Mouse (Mus musculus) MEL (cell line): ENCODE results near the gene Cdh13. TPM values are rescaled to one million over a fixed set of nuclear protein-coding genes. Genes with fewer than 3 reads are reported as not detected.

Experiments used
- DNase-seq: peaks from one replicate; pipeline ENCODE4 v3.0.0; 2011; ENCODE audit warnings: low read depth, low spot score
- H3K27ac ChIP-seq: 2 replicates; pipeline ENCODE4 v1.5.1; 2012; ENCODE audit warnings: low read depth, mild to moderate bottlenecking, control low read depth, low read length, moderate library complexity; ENCODE audit not compliant: control insufficient read depth
- H3K27me3 ChIP-seq, 2 experiments: fragments of 150-350 bp in 1 of 2; sonication (generic) in 1 of 2; 2 replicates each; pipeline ENCODE4 v1.6.1; 2012; ENCODE audit warnings: low read length in 2 of 2, mild to moderate bottlenecking in 2 of 2, improper control_type of control experiment in 1 of 2, moderate library complexity in 1 of 2; ENCODE audit not compliant: insufficient read depth in 2 of 2, control insufficient read depth in 1 of 2
- H3K36me3 ChIP-seq, 2 experiments: 2 replicates each; pipeline ENCODE4 v1.6.1; 2012 to 2014; ENCODE audit warnings: low read length in 2 of 2, improper control_type of control experiment in 1 of 2, inconsistent platforms in 1 of 2, mild to moderate bottlenecking in 1 of 2; ENCODE audit not compliant: insufficient read depth in 2 of 2, control insufficient read depth in 1 of 2
- H3K4me1 ChIP-seq, 2 experiments: fragments of 150-350 bp in 1 of 2; sonication (generic) in 1 of 2; 2 replicates each; pipeline ENCODE4 v1.6.1; 2012; ENCODE audit warnings: low read length in 2 of 2, improper control_type of control experiment in 1 of 2, mild to moderate bottlenecking in 1 of 2; ENCODE audit not compliant: insufficient read depth in 2 of 2, control insufficient read depth in 1 of 2
- H3K4me3 ChIP-seq, 2 experiments: fragments of 150-350 bp in 1 of 2; sonication (generic) in 1 of 2; 2 replicates each; pipeline ENCODE4 v1.5.1; 2012; ENCODE audit warnings: low read depth in 2 of 2, low read length in 2 of 2, mild to moderate bottlenecking in 2 of 2, moderate library complexity in 2 of 2, control low read depth in 1 of 2, improper control_type of control experiment in 1 of 2; ENCODE audit not compliant: control insufficient read depth in 1 of 2, insufficient read depth in 1 of 2
- H3K79me2 ChIP-seq: 2 replicates; pipeline ENCODE4 v1.6.1; 2012; ENCODE audit warnings: mild to moderate bottlenecking, low read length, moderate library complexity; ENCODE audit not compliant: control insufficient read depth, poor library complexity, insufficient read depth
- H3K9ac ChIP-seq: 2 replicates; pipeline ENCODE4 v1.6.1; 2012; ENCODE audit warnings: low read depth, mild to moderate bottlenecking, control low read depth, low read length, moderate library complexity; ENCODE audit not compliant: control insufficient read depth, poor library complexity, severe bottlenecking
- H3K9me3 ChIP-seq: fragments of 150-350 bp; sonication (generic); replicated peaks from 2 replicates; pipeline ENCODE4 v1.6.1; 2012; ENCODE audit warnings: mild to moderate bottlenecking, low read length, improper control_type of control experiment, moderate library complexity; ENCODE audit not compliant: insufficient read depth
- BHLHE40 ChIP-seq: IDR thresholded peaks from 2 replicates; pipeline ENCODE4 v1.6.1; 2012; ENCODE audit warnings: low read depth, mild to moderate bottlenecking, inconsistent platforms, low read length, improper control_type of control experiment, borderline replicate concordance
- E2F4 ChIP-seq: IDR thresholded peaks from 2 replicates; pipeline ENCODE4 v1.6.1; 2011; ENCODE audit warnings: low read depth, low read length, improper control_type of control experiment, borderline replicate concordance
- ELF1 ChIP-seq: IDR thresholded peaks from 2 replicates; pipeline ENCODE4 v1.6.1; 2014; ENCODE audit warnings: low read depth, mild to moderate bottlenecking, inconsistent platforms, low read length, improper control_type of control experiment, moderate library complexity
- EP300 ChIP-seq, 2 experiments: IDR thresholded peaks; 2 replicates each; pipeline ENCODE4 v1.6.1; 2011; ENCODE audit warnings: improper control_type of control experiment in 2 of 2, low read length in 2 of 2, low read depth in 1 of 2, mild to moderate bottlenecking in 1 of 2
- ETS1 ChIP-seq: IDR thresholded peaks from 2 replicates; pipeline ENCODE4 v1.6.1; 2012; ENCODE audit warnings: low read depth, mild to moderate bottlenecking, inconsistent platforms, low read length, improper control_type of control experiment, moderate library complexity
- GATA1 ChIP-seq: IDR thresholded peaks from 2 replicates; pipeline ENCODE4 v1.6.1; 2011; ENCODE audit warnings: low read depth, low read length, improper control_type of control experiment
- HCFC1 ChIP-seq: IDR thresholded peaks from 2 replicates; pipeline ENCODE4 v1.6.1; 2012; ENCODE audit warnings: low read depth, mild to moderate bottlenecking, inconsistent platforms, low read length, improper control_type of control experiment, moderate library complexity
- MAX ChIP-seq: IDR thresholded peaks from 2 replicates; pipeline ENCODE4 v1.6.1; 2011; ENCODE audit warnings: low read length, improper control_type of control experiment
- MAZ ChIP-seq: IDR thresholded peaks from 2 replicates; pipeline ENCODE4 v1.6.1; 2012; ENCODE audit warnings: low read depth, mild to moderate bottlenecking, inconsistent platforms, low read length, improper control_type of control experiment
- MEF2A ChIP-seq: IDR thresholded peaks from 2 replicates; pipeline ENCODE4 v1.6.1; 2014; ENCODE audit warnings: low read depth, mild to moderate bottlenecking, inconsistent platforms, low read length, improper control_type of control experiment; ENCODE audit not compliant: poor library complexity, insufficient replicate concordance, severe bottlenecking; ENCODE audit errors: extremely low read depth
- MXI1 ChIP-seq: IDR thresholded peaks from 2 replicates; pipeline ENCODE4 v1.6.1; 2011; ENCODE audit warnings: mild to moderate bottlenecking, low read depth, low read length, improper control_type of control experiment
- MYC ChIP-seq: IDR thresholded peaks from 2 replicates; pipeline ENCODE4 v1.6.1; 2011; ENCODE audit warnings: low read depth, mild to moderate bottlenecking, low read length, improper control_type of control experiment, moderate library complexity
- NELFE ChIP-seq: IDR thresholded peaks from 2 replicates; pipeline ENCODE4 v1.6.1; 2011; ENCODE audit warnings: low read depth, low read length, improper control_type of control experiment
- POLR2A ChIP-seq, 2 experiments: IDR thresholded peaks; 2 replicates each; pipeline ENCODE4 v1.6.1; 2011 to 2012; ENCODE audit warnings: low read length in 2 of 2, mild to moderate bottlenecking in 2 of 2, control low read depth in 1 of 2, improper control_type of control experiment in 1 of 2, low read depth in 1 of 2, moderate library complexity in 1 of 2; ENCODE audit not compliant: control insufficient read depth in 1 of 2, insufficient read depth in 1 of 2, poor library complexity in 1 of 2
- RAD21 ChIP-seq: IDR thresholded peaks from 2 replicates; pipeline ENCODE4 v1.6.1; 2011; ENCODE audit warnings: mild to moderate bottlenecking, low read depth, low read length, improper control_type of control experiment
- RCOR1 ChIP-seq: IDR thresholded peaks from 2 replicates; pipeline ENCODE4 v1.6.1; 2012; ENCODE audit warnings: low read depth, mild to moderate bottlenecking, inconsistent platforms, low read length, improper control_type of control experiment
- SIN3A ChIP-seq: IDR thresholded peaks from 2 replicates; pipeline ENCODE4 v1.6.1; 2012; ENCODE audit warnings: low read length, improper control_type of control experiment, inconsistent platforms
- SMC3 ChIP-seq: IDR thresholded peaks from 2 replicates; pipeline ENCODE4 v1.6.1; 2011; ENCODE audit warnings: low read depth, low read length, improper control_type of control experiment
- TAL1 ChIP-seq: IDR thresholded peaks from 2 replicates; pipeline ENCODE4 v1.6.1; 2012; ENCODE audit warnings: mild to moderate bottlenecking, inconsistent platforms, low read length, moderate library complexity, mixed read lengths
- TBP ChIP-seq: IDR thresholded peaks from 2 replicates; pipeline ENCODE4 v1.8.0; 2011; ENCODE audit warnings: low read depth, low read length, improper control_type of control experiment
- TCF12 ChIP-seq: IDR thresholded peaks from 2 replicates; pipeline ENCODE4 v1.6.1; 2014; ENCODE audit warnings: low read depth, mild to moderate bottlenecking, inconsistent platforms, low read length, improper control_type of control experiment, moderate library complexity
- ZKSCAN1 ChIP-seq: IDR thresholded peaks from 2 replicates; pipeline ENCODE4 v1.6.1; 2012; ENCODE audit warnings: low read depth, mild to moderate bottlenecking, inconsistent platforms, low read length, improper control_type of control experiment, moderate library complexity
- ZNF384 ChIP-seq: IDR thresholded peaks from 2 replicates; pipeline ENCODE4 v1.6.1; 2012; ENCODE audit warnings: low read depth, mild to moderate bottlenecking, inconsistent platforms, low read length, improper control_type of control experiment
- polyA plus RNA-seq, 2 experiments: library from polyadenylated mRNA; stranded (reverse) in 1 of 2; unstranded in 1 of 2; fragments of >175 nt in 1 of 2; fragments of >200 nt in 1 of 2; gene quantifications; 2 replicates each; pipeline versions ENCODE4 v1.2.1 to v1.2.4; 2012; ENCODE audit warnings: low replicate concordance in 2 of 2, low read depth in 1 of 2; ENCODE audit not compliant: insufficient read length in 2 of 2, insufficient read depth in 1 of 2, missing spikeins in 1 of 2
- total RNA-seq: library from RNA; depleted of rRNA; stranded (reverse); fragments of 300-350 nt; gene quantifications from 2 replicates; pipeline ENCODE4 v1.2.3, GENCODE M21; 2012

The Cdh13 gene
- total and polyA plus RNA-seq, 3 experiments = not detected

- TF ChIP-seq SMC3 (no peak), RAD21 (no peak), HCFC1 (no peak), MAX (no peak), RCOR1 (no peak)
These were observed 1068.1 kb downstream of the Cdh13 start (continued) for GRCm38 (mm10) chr8:119351647-119352046.

- H3K4me3 ChIP-seq = peak overlapping the region; percentile 29 to 43
- no peaks in the 10 kb centered on the region for H3K79me2 ChIP-seq
- peak; percentile 84 for DNase-seq
- no peaks in the 10 kb centered on the region for H3K9me3 ChIP-seq
- H3K9ac ChIP-seq = peak overlapping the region; percentile 56
- no peaks in the 10 kb centered on the region for H3K27me3 ChIP-seq
- peaks cover 3% of the 10 kb centered on the region in 2 experiments; a peak in 3 of 4 replicates for H3K36me3 ChIP-seq
- peak overlapping the region; percentile 75 for H3K27ac ChIP-seq
- TF ChIP-seq MXI1 (peak; percentile 85), TAL1 (peak; percentile 70), NELFE (peak; percentile 34; the same call in 1 of the 2 replicates), ZNF384 (peak; percentile 93; the same call in 1 of the 2 replicates), ELF1 (no peak), TBP (peak; percentile 58; the same call in 1 of the 2 replicates), EP300 (IDR thresholded peaks at IDR 0.05; ENCODE audit: low read depth in 1 of 2, low read length in 2 of 2) (peak; percentile 64 to 81), ETS1 (peak; percentile 63), ZKSCAN1 (no peak), MYC (peak; percentile 90), RAD21 (no peak), RCOR1 (peak; percentile 92), HCFC1 (0 out of 2 replicates have a peak, but pooled peaks have one; percentile 19), GATA1 (peak; percentile 90), SMC3 (no peak), MAX (peak; percentile 88), MAZ (peak; percentile 73; the same call in 1 of the 2 replicates), MEF2A (no peak), POLR2A (IDR thresholded peaks at IDR 0.05; ENCODE audit: control insufficient read depth in 1 of 2, insufficient read depth in 1 of 2, low read depth in 1 of 2, low read length in 2 of 2, poor library complexity in 1 of 2) (peak in 1 of 2 experiments; percentile 61; a peak in 2 of 4 replicates), BHLHE40 (no peak), E2F4 (no peak), SIN3A (peak; percentile 76), TCF12 (peak; percentile 91)
- H3K4me1 ChIP-seq = peaks cover 0 to 13% of the 10 kb centered on the region in 2 experiments; a peak in 2 of 4 replicates
These were observed 1069.6 kb downstream of the Cdh13 start for GRCm38 (mm10) chr8:119352977-119353658.
